8 mouse cellular contexts compared by ENCODE assay signal in the genomic region with DNA sequence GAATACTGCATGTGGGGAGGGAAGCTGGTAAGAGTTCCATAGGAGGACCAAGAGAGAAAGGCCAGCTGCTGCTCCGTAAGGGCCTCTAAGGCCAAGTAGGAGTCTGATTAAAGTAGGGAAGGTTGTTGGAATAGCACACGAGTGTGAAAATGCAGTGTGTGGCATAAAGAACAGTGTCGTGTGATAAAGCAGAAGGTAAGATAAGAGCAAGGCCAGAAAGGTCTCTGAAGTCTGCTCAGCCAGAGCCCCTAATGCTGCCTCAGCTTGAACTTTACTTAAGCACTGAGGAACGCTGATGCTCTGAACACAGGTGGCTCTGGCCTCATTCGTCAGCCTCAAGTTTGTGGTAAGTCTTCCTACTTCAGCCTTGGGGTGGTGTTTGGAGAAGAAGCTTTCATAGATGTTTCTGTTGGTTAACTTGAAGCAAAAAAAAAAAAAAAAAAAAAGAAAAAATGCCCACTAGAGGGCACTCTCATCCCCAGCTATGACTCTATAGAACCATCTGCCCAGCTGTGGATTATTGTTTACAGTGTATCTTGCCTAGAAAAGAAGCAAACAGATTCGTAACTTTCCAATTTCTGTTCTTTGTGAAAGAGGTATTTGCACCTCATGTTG. TPM values are rescaled to one million over a fixed set of nuclear protein-coding genes. Genes with fewer than 3 reads are reported as not detected.
A peak's percentile ranks its signal among the peaks of the same experiment; 100 is the strongest.
DNase-seq lines count a peak whose midpoint lies in the region; ATAC-seq and TF ChIP-seq lines count a peak whose summit lies in the region.
"Had no signal": no experiment of that assay in that cellular context is flagged by ENCODE, and none has a peak within 500 bp of the region (broad histone marks: within the 10 kb centered on the region; RNA-seq: fewer than 3 reads in every experiment).

No protein-coding gene starts in this region.

- no peak for DNase-seq in layer of hippocampus, adult 2 months (ENCODE audit: low spot score in 2 of 2)
- DNase-seq in layer of hippocampus, postnatal 14 days (ENCODE audit: low spot score in 2 of 2), result no peak
- DNase-seq in NIH3T3 (ENCODE audit: low read depth), result peak; percentile 76
- peak; percentile 53 for DNase-seq in retina, postnatal 1 day
- no peak for DNase-seq in kidney, postnatal 36 days
- DNase-seq in layer of hippocampus, postnatal 25 days (ENCODE audit: extremely low spot score in 1 of 2, low spot score in 1 of 2), result no peak

- ATAC-seq in hematopoietic stem cell, adult 5-6 weeks (replicated peaks in 1 of 2; ENCODE audit: insufficient read depth in 1 of 2, low FRiP score in 2 of 2, low TSS enrichment in 1 of 2, low read depth in 1 of 2, poor library complexity in 2 of 2, severe bottlenecking in 2 of 2), result peak; percentile 29 to 46; a peak in 1 of 4 replicates

- TF ChIP-seq CTCF in layer of hippocampus, adult 2 months (conservative IDR thresholded peaks at IDR 0.05), result peak; percentile 78

- no peak overlapping the region for H3K4me3 ChIP-seq in layer of hippocampus, adult 2 months
- H3K4me3 ChIP-seq: limb, embryonic 13.5 days had no signal

- peak overlapping the region; percentile 54 for H3K27ac ChIP-seq in layer of hippocampus, adult 2 months
- H3K27ac ChIP-seq: limb, embryonic 13.5 days had no signal

RNA-seq across cellular contexts. Expression of a gene that starts 9.5 kb away (rescaled TPM):
- total RNA-seq in layer of hippocampus, adult 2 months (2021), result 10 to 100 TPM; 27.4 to 27.9 TPM
- total RNA-seq in layer of hippocampus, postnatal 14 days (2021), result 10 to 100 TPM; 28.1 to 33.2 TPM
- total RNA-seq in hematopoietic stem cell, adult 5-6 weeks (2017), result 61.5 and 64.7 TPM in 2 replicates
- 10 to 100 TPM; 29.7 to 33.7 TPM for total RNA-seq in layer of hippocampus, postnatal 25 days (2021)

Comparison
In these comparisons a context has a peak if more than half of its experiments do, and no peak if none do; other contexts are left out.
1. DNase-seq: peak in NIH3T3 (single experiment) and retina, postnatal 1 day (single experiment); none in layer of hippocampus, adult 2 months (0 of 2), layer of hippocampus, postnatal 14 days (0 of 2), kidney, postnatal 36 days (0 of 2) and layer of hippocampus, postnatal 25 days (0 of 2).